Mouse (Mus musculus): ENCODE results near the gene Ppil6. TPM values are rescaled to one million over a fixed set of nuclear protein-coding genes. Genes with fewer than 3 reads are reported as not detected.

Ppil6 gene
- polyA plus RNA-seq, 1 experiment from 2014 or later = 0.63 TPM

DNA sequence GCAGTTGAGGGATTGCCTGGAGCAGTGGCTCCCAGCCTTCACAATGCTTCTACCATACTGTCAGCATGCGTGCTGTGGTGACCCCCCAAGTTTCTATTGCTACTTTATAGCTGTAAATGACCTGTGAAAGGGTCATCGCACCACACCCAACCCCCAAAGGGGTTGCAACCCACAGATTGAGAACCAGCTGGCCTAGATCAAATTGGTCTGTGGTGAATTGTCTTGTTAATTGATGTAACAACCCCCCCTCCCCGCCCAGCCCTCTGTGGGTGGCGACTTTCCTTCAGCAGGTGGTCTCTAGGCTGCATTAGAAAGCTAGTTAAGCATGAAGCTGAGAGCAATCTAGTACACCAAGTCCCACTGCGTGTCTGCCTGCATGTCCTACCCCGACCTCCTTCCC lies 22.9 kb upstream of the Ppil6 start:
- H3K4me3 ChIP-seq = no peak overlapping the region
- no peaks in the 10 kb centered on the region for H3K9me3 ChIP-seq
- 47% methylated on average over 6 of the region's 6 CpGs for WGBS
- H3K27ac ChIP-seq = no peak overlapping the region
- H3K36me3 ChIP-seq = peaks cover 37% of the 10 kb centered on the region
- no peak overlapping the region for H3K4me2 ChIP-seq
- no peak overlapping the region for H3K9ac ChIP-seq
- no peaks in the 10 kb centered on the region for H3K4me1 ChIP-seq
- no peak for ATAC-seq (ENCODE audit: insufficient number of reproducible peaks, insufficient read depth, low FRiP score, low TSS enrichment, low read depth)
- no peaks in the 10 kb centered on the region for H3K27me3 ChIP-seq

DNA sequence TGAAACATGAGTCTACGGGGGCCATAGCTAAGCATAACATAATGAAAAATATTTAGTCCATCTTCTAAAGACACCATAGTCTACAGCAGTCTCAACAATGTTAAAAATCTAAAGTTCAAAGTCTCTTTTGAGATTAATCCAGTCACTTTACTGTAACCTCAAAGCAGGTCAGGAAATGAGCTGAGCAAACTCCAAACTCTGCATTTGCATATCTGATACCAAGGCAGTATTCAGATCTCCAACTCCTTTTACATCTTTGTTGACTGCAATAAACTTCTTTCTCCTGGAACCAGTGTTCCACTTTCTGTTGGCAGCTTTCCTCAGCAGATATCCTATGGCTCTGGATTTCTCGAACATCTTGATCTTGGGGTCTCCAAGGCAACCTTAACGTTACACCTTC lies 19.5 kb upstream of the Ppil6 start:
- Histone ChIP-seq H3K9ac (no peak overlapping the region), H3K27me3 (no peaks in the 10 kb centered on the region), H3K4me2 (no peak overlapping the region), H3K27ac (no peak overlapping the region), H3K4me3 (no peak overlapping the region), H3K9me3 (no peaks in the 10 kb centered on the region), H3K36me3 (peaks cover 15% of the 10 kb centered on the region), H3K4me1 (peaks cover 3% of the 10 kb centered on the region; the same call in 1 of the 2 replicates)
- 86% methylated on average over 3 of the region's 3 CpGs for WGBS
- no peak for ATAC-seq (ENCODE audit: insufficient number of reproducible peaks, insufficient read depth, low FRiP score, low TSS enrichment, low read depth)

- no peak overlapping the region for H3K9ac ChIP-seq
- no peaks in the 10 kb centered on the region for H3K27me3 ChIP-seq
- H3K27ac ChIP-seq = no peak overlapping the region
- no peak overlapping the region for H3K4me3 ChIP-seq
- peaks cover 14% of the 10 kb centered on the region for H3K4me1 ChIP-seq
- 0 out of 2 replicates have a peak, but pooled peaks cover 6% of the 10 kb centered on the region for H3K36me3 ChIP-seq
- no peak for ATAC-seq (ENCODE audit: insufficient number of reproducible peaks, insufficient read depth, low FRiP score, low TSS enrichment, low read depth)
- H3K4me2 ChIP-seq = no peak overlapping the region
- H3K9me3 ChIP-seq = no peaks in the 10 kb centered on the region
Measured at GRCm38 (mm10) chr10:41472534-41472933, 17.7 kb upstream of the Ppil6 start.

DNA sequence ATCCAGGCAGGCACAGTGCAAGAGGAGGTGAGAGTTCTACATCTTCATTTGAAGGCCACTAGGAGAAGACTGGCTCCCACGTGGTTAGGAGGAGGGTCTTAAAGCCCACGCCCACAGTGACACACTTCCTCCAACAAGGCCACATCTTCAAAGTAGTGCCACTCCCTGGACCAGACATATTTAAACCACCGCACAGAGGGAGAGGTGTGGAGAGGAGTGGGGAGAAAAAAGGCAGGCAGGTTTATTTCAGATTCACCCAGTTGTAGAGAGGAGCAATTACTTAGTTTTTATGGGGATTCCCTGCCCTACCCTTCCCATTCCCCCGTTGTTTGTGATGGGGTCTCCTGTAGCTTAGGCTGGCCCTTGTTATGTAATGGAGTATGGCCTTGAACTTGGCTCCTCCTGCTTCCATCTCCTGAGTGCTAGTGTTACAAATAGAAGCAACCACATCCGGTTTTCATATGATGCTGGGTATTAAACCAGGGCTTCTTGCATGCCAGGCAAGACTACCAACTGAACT lies 17.2 kb upstream of the Ppil6 start:
- Histone ChIP-seq H3K27me3 (no peaks in the 10 kb centered on the region), H3K4me2 (no peak overlapping the region), H3K36me3 (0 out of 2 replicates have a peak, but pooled peaks cover 5% of the 10 kb centered on the region), H3K9me3 (no peaks in the 10 kb centered on the region), H3K9ac (no peak overlapping the region), H3K27ac (no peak overlapping the region), H3K4me3 (no peak overlapping the region), H3K4me1 (peaks cover 19% of the 10 kb centered on the region)
- no peak for ATAC-seq (ENCODE audit: insufficient number of reproducible peaks, insufficient read depth, low FRiP score, low TSS enrichment, low read depth)
- 76% methylated on average over 5 of the region's 5 CpGs for WGBS

GRCm38 (mm10) chr10:41473782-41474468 lies 16.3 kb upstream of the Ppil6 start:
- ATAC-seq (ENCODE audit: insufficient number of reproducible peaks, insufficient read depth, low FRiP score, low TSS enrichment, low read depth) = no peak
- H3K27me3 ChIP-seq = no peaks in the 10 kb centered on the region
- WGBS = 77% methylated on average over 6 of the region's 6 CpGs
- no peak overlapping the region for H3K27ac ChIP-seq
- peaks cover 9% of the 10 kb centered on the region for H3K36me3 ChIP-seq
- H3K9me3 ChIP-seq = no peaks in the 10 kb centered on the region
- no peak overlapping the region for H3K9ac ChIP-seq
- peaks cover 21% of the 10 kb centered on the region for H3K4me1 ChIP-seq
- no peak overlapping the region for H3K4me3 ChIP-seq
- no peak overlapping the region for H3K4me2 ChIP-seq

DNA sequence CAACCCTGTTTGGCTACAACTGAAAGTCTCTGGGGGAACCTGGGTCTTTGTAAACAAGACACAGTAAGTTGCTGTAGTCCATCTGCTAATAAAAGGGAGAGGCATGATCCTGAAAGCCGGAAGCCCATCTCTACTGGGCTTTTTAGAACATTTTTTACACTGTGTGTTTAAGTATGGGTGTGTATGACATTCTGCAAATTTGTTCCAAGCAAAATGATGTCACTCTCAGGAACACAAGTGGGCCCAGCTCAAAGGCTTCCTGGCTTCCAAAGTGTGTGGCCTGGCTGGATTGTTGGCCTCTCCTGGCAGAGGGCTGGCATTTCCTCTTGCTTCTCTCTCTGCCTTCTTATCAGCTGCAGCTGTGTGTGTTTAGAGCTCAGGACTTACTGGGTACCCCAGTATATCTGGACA lies 15.3 kb upstream of the Ppil6 start:
- no peaks in the 10 kb centered on the region for H3K27me3 ChIP-seq
- no peak overlapping the region for H3K27ac ChIP-seq
- no peak overlapping the region for H3K9ac ChIP-seq
- H3K4me1 ChIP-seq = peaks cover 21% of the 10 kb centered on the region
- 81% methylated on average over 1 of the region's 1 CpGs for WGBS
- no peak overlapping the region for H3K4me2 ChIP-seq
- H3K4me3 ChIP-seq = no peak overlapping the region
- peaks cover 19% of the 10 kb centered on the region for H3K36me3 ChIP-seq
- no peak for ATAC-seq (ENCODE audit: insufficient number of reproducible peaks, insufficient read depth, low FRiP score, low TSS enrichment, low read depth)
- no peaks in the 10 kb centered on the region for H3K9me3 ChIP-seq

GRCm38 (mm10) chr10:41476171-41477017 lies 13.8 kb upstream of the Ppil6 start, which contains the start of gene Mical1:
TSS of gene Mical1 (plus strand) at chr10:41476314.
- Histone ChIP-seq H3K9ac (peak within 1 kb of the TSS; percentile 79), H3K4me3 (peak within 1 kb of the TSS; percentile 70), H3K4me2 (peak within 1 kb of the TSS; percentile 89), H3K27me3 (no peaks in the 10 kb centered on the region), H3K36me3 (peaks cover 33% of the 10 kb centered on the region), H3K27ac (peak within 1 kb of the TSS; percentile 91), H3K4me1 (peaks cover 21% of the 10 kb centered on the region), H3K9me3 (no peaks in the 10 kb centered on the region)
- peak; percentile 74 for ATAC-seq (ENCODE audit: insufficient number of reproducible peaks, insufficient read depth, low FRiP score, low TSS enrichment, low read depth)
- WGBS = under 1% methylated on average over 35 of the region's 35 CpGs

GRCm38 (mm10) chr10:41477018-41477277 lies 13.3 kb upstream of the Ppil6 start:
- Histone ChIP-seq H3K4me3 (peak overlapping the region; percentile 70), H3K4me1 (peaks cover 21% of the 10 kb centered on the region), H3K27ac (peak overlapping the region; percentile 91), H3K36me3 (peaks cover 38% of the 10 kb centered on the region), H3K27me3 (no peaks in the 10 kb centered on the region), H3K4me2 (peak overlapping the region; percentile 89), H3K9me3 (no peaks in the 10 kb centered on the region), H3K9ac (peak overlapping the region; percentile 79)
- no peak for ATAC-seq (ENCODE audit: insufficient number of reproducible peaks, insufficient read depth, low FRiP score, low TSS enrichment, low read depth)
- WGBS = 0% methylated on average over 9 of the region's 9 CpGs

DNA sequence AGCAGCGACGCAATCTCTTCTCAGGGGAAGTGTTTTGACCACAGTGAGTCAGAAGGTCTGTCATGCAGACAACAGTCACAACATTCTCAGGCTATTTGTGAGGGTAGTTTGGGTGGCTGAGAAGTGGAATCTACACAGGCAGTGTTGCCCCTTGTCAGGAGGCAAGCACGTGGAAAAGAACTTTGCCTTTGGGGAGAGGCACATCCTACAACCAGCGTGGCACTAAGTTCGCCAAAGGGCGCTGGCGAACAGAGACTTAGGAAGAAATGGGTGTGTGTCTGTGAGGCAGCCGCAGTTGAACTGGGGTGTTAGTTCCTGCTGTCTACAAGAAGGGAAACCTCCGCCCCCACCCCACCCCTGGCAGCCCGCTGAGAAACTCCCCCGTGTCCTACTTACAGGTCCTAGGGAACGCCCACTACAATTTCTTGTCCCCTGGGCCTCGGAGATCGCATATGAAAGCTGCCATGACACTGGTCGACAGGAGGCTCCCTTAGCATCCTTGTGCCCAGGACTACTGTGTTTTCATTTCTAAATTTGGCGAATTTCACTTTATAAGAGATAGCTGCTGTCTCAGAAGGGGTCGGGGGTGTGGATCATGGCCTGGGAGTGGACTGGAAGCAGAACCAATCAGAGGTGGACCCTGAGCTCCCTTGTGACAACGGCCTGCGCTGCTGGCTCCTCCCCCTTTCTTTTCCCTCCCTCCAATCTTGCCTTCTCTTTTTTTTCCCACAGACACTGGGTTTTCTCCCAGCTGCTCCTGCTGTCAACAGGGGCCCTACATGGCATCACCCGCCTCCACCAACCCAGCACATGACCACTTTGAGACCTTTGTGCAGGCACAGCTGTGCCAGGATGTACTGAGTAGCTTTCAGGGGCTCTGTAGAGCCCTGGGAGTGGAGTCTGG lies 12.7 kb upstream of the Ppil6 start:
- 4% methylated on average over 20 of the region's 20 CpGs for WGBS
- Histone ChIP-seq H3K9ac (peak overlapping the region; percentile 79), H3K27ac (peak overlapping the region; percentile 91), H3K36me3 (peaks cover 44% of the 10 kb centered on the region), H3K4me3 (peak overlapping the region; percentile 70), H3K9me3 (no peaks in the 10 kb centered on the region), H3K4me2 (peak overlapping the region; percentile 89), H3K27me3 (no peaks in the 10 kb centered on the region), H3K4me1 (peaks cover 21% of the 10 kb centered on the region)
- peak; percentile 56; the same call in 1 of the 2 replicates for ATAC-seq (ENCODE audit: insufficient number of reproducible peaks, insufficient read depth, low FRiP score, low TSS enrichment, low read depth)

GRCm38 (mm10) chr10:41479961-41480360 lies 10.3 kb upstream of the Ppil6 start:
- Histone ChIP-seq H3K4me3 (no peak overlapping the region), H3K9me3 (no peaks in the 10 kb centered on the region), H3K36me3 (peaks cover 68% of the 10 kb centered on the region), H3K27ac (no peak overlapping the region), H3K9ac (no peak overlapping the region), H3K27me3 (no peaks in the 10 kb centered on the region), H3K4me1 (peaks cover 21% of the 10 kb centered on the region), H3K4me2 (no peak overlapping the region)
- WGBS = 86% methylated on average over 3 of the region's 3 CpGs
- no peak for ATAC-seq (ENCODE audit: insufficient number of reproducible peaks, insufficient read depth, low FRiP score, low TSS enrichment, low read depth)
